Mouse (Mus musculus) liver, postnatal 0 days (tissue): ENCODE data around the gene Pithd1.

Experiments
- CTCF ChIP-seq: sonication (generic); IDR thresholded peaks from 2 replicates; pipeline ENCODE4 v1.5.1; 2016; ENCODE audit warnings: antibody characterized with exemption, low read depth
- EP300 ChIP-seq: IDR thresholded peaks from 2 replicates; pipeline ENCODE4 v1.6.1; 2016; ENCODE audit warnings: antibody characterized with exemption, low read depth, mild to moderate bottlenecking

GRCm38 (mm10) chr4:135981524-135982063 is 5.5 kb downstream of the Pithd1 start:
- TF ChIP-seq CTCF (no peak), EP300 (no peak)
